ENCODE assay signal across 18 mouse cellular contexts in genomic region chrX:139785764-139786163, GRCm38 (mm10). TPM values are rescaled to one million over a fixed set of nuclear protein-coding genes. Genes with fewer than 3 reads are reported as not detected.
DNase-seq lines count a peak whose midpoint lies in the region; ATAC-seq lines count a peak whose summit lies in the region.
"Had no signal": no experiment of that assay in that cellular context is flagged by ENCODE, and none has a peak within 500 bp of the region (broad histone marks: within the 10 kb centered on the region; RNA-seq: fewer than 3 reads in every experiment).

No protein-coding gene starts in this region.

- intact Hi-C loops in heart, postnatal 14 days (cut with DNase I): no loop called here

- H3K9me3 ChIP-seq in heart, embryonic 13.5 days: no peaks in the 10 kb centered on the region
- H3K9me3 ChIP-seq in heart, embryonic 16.5 days (replicated peaks; ENCODE audit: control insufficient read depth, low read length): no peaks in the 10 kb centered on the region
- H3K9me3 ChIP-seq in forebrain, embryonic 10.5 days: no peaks in the 10 kb centered on the region
- H3K9me3 ChIP-seq: embryonic facial prominence, embryonic 13.5 days; forebrain, embryonic 13.5 days; hindbrain, embryonic 10.5 days; limb, embryonic 15.5 days; neural tube, embryonic 13.5 days had no signal

- peaks cover 4% of the 10 kb centered on the region; the same call in 1 of the 2 replicates for H3K4me1 ChIP-seq in heart, embryonic 13.5 days
- H3K4me1 ChIP-seq in heart, embryonic 16.5 days (ENCODE audit: control insufficient read depth, insufficient read depth, low read length): no peaks in the 10 kb centered on the region
- peaks cover 14% of the 10 kb centered on the region for H3K4me1 ChIP-seq in forebrain, embryonic 10.5 days
- H3K4me1 ChIP-seq: embryonic facial prominence, embryonic 13.5 days; limb, embryonic 15.5 days had no signal

- ATAC-seq in heart, embryonic 13.5 days (ENCODE audit: extremely low read depth, insufficient number of reproducible peaks, low FRiP score, low TSS enrichment): no peak
- ATAC-seq in heart, embryonic 16.5 days (replicated peaks; ENCODE audit: extremely low read depth, insufficient read depth, low FRiP score): peak; percentile 41; the same call in 1 of the 2 replicates
- peak; percentile 21; the same call in 1 of the 2 replicates for ATAC-seq in megakaryocyte progenitor cell, adult 5-6 weeks (replicated peaks; ENCODE audit: poor library complexity)
- ATAC-seq: forebrain, embryonic 13.5 days; Patski had no signal

- no peak for DNase-seq in heart, postnatal 14 days
- DNase-seq in lung, adult 18-20 months: peak; percentile 66 to 84
- no peak for DNase-seq in forebrain, embryonic 10.5 days (ENCODE audit: extremely low spot score, low spot score)
- DNase-seq in cerebellum, adult 8-10 months: no peak
- DNase-seq: adrenal gland, adult 2 months; cerebellum, postnatal 25 days; gastrocnemius, adult 2 months had no signal

- H3K4me3 ChIP-seq in heart, embryonic 13.5 days: no peak overlapping the region
- H3K4me3 ChIP-seq in heart, embryonic 16.5 days (ENCODE audit: low read length): no peak overlapping the region
- no peak overlapping the region for H3K4me3 ChIP-seq in forebrain, embryonic 10.5 days
- H3K4me3 ChIP-seq: embryonic facial prominence, embryonic 13.5 days; forebrain, embryonic 13.5 days; gastrocnemius, adult 2 months; hindbrain, embryonic 10.5 days; limb, embryonic 15.5 days; neural tube, embryonic 13.5 days had no signal

- peak overlapping the region; percentile 8; the same call in 1 of the 2 replicates for H3K27ac ChIP-seq in heart, embryonic 13.5 days (replicated peaks)
- H3K27ac ChIP-seq in heart, embryonic 16.5 days (ENCODE audit: low read length): no peak overlapping the region
- H3K27ac ChIP-seq in forebrain, embryonic 10.5 days: no peak overlapping the region
- H3K27ac ChIP-seq: embryonic facial prominence, embryonic 13.5 days; forebrain, embryonic 13.5 days; gastrocnemius, adult 2 months; hindbrain, embryonic 10.5 days; limb, embryonic 15.5 days; neural tube, embryonic 13.5 days had no signal

- peaks cover 3% of the 10 kb centered on the region; the same call in 1 of the 2 replicates for H3K27me3 ChIP-seq in heart, embryonic 13.5 days (replicated peaks)
- H3K27me3 ChIP-seq in heart, embryonic 16.5 days (ENCODE audit: control insufficient read depth, insufficient read depth, low read length): no peaks in the 10 kb centered on the region
- peaks cover 86% of the 10 kb centered on the region for H3K27me3 ChIP-seq in forebrain, embryonic 10.5 days (ENCODE audit: poor library complexity, severe bottlenecking)
- H3K27me3 ChIP-seq: forebrain, embryonic 13.5 days had no signal

- H3K36me3 ChIP-seq in heart, embryonic 13.5 days: no peaks in the 10 kb centered on the region
- H3K36me3 ChIP-seq in heart, embryonic 16.5 days (ENCODE audit: control insufficient read depth, insufficient read depth): no peaks in the 10 kb centered on the region
- no peaks in the 10 kb centered on the region for H3K36me3 ChIP-seq in forebrain, embryonic 10.5 days (replicated peaks)
- H3K36me3 ChIP-seq: embryonic facial prominence, embryonic 13.5 days; hindbrain, embryonic 10.5 days; limb, embryonic 15.5 days; neural tube, embryonic 13.5 days had no signal

- WGBS in heart, embryonic 13.5 days: 20% methylated on average over 1 of the region's 1 CpGs
- 27% methylated on average over 1 of the region's 1 CpGs for WGBS in heart, embryonic 16.5 days
- 16% methylated on average over 1 of the region's 1 CpGs for WGBS in forebrain, embryonic 10.5 days

- no peak overlapping the region for H3K9ac ChIP-seq in heart, embryonic 13.5 days
- no peak overlapping the region for H3K9ac ChIP-seq in heart, embryonic 16.5 days (ENCODE audit: low read length)
- H3K9ac ChIP-seq: embryonic facial prominence, embryonic 13.5 days; forebrain, embryonic 13.5 days; limb, embryonic 15.5 days; neural tube, embryonic 13.5 days had no signal

- H3K4me2 ChIP-seq in heart, embryonic 13.5 days: no peak overlapping the region
- no peak overlapping the region for H3K4me2 ChIP-seq in heart, embryonic 16.5 days (ENCODE audit: low read depth, low read length)
- H3K4me2 ChIP-seq: embryonic facial prominence, embryonic 13.5 days; forebrain, embryonic 13.5 days; limb, embryonic 15.5 days; neural tube, embryonic 13.5 days had no signal

RNA-seq across cellular contexts. Expression of gene Ripply1, which starts 3.6 kb away (rescaled TPM):
- not detected in 2 replicates for polyA plus RNA-seq in heart, embryonic 13.5 days (2015; fragmentation: Nextera tagmentation; extraction: Ambion mirVana)
- not detected for total RNA-seq in heart, postnatal 14 days (2021)
- polyA plus RNA-seq in heart, embryonic 16.5 days (2015; fragmentation: Nextera tagmentation; extraction: Ambion mirVana): not detected in 2 replicates
- not detected in 2 replicates for total RNA-seq in megakaryocyte progenitor cell, adult 5-6 weeks (2015)
- not detected in 2 replicates for total RNA-seq in megakaryocyte progenitor cell, adult 5-6 weeks (2017)
- 0.24 TPM in 1 of 2 replicates, not detected in the other for polyA plus RNA-seq in forebrain, embryonic 10.5 days (2016; fragmentation: Nextera tagmentation; extraction: Ambion mirVana)
- total RNA-seq: adrenal gland, adult 2 months; gastrocnemius, adult 2 months; left cerebral cortex, adult 18-20 months; midbrain, postnatal 0 days had no signal
- polyA plus RNA-seq: adrenal gland, adult 2 months; embryonic facial prominence, embryonic 13.5 days; forebrain, embryonic 13.5 days; midbrain, postnatal 0 days; neural tube, embryonic 13.5 days had no signal

RNA-seq across cellular contexts. Expression of gene Cldn2, which starts 14.9 kb away (rescaled TPM):
- 0.25 TPM in 1 of 2 replicates, not detected in the other for polyA plus RNA-seq in heart, embryonic 13.5 days (2015; fragmentation: Nextera tagmentation; extraction: Ambion mirVana)
- total RNA-seq in heart, postnatal 14 days (2021): not detected
- 0.35 and 0.58 TPM in 2 replicates for polyA plus RNA-seq in heart, embryonic 16.5 days (2015; fragmentation: Nextera tagmentation; extraction: Ambion mirVana)
- total RNA-seq in megakaryocyte progenitor cell, adult 5-6 weeks (2015): not detected in 2 replicates
- not detected in 2 replicates for total RNA-seq in megakaryocyte progenitor cell, adult 5-6 weeks (2017)
- 0.25 TPM in 1 of 2 replicates, not detected in the other for polyA plus RNA-seq in forebrain, embryonic 10.5 days (2016; fragmentation: Nextera tagmentation; extraction: Ambion mirVana)
- total RNA-seq: gastrocnemius, adult 2 months had no signal
- polyA plus RNA-seq: adrenal gland, adult 2 months; embryonic facial prominence, embryonic 13.5 days had no signal

Comparison
In these comparisons a context has a peak if more than half of its experiments do, and no peak if none do; other contexts are left out.
1. DNase-seq: peak in lung, adult 18-20 months (2 of 2); none in heart, postnatal 14 days (0 of 2), forebrain, embryonic 10.5 days (single experiment) and cerebellum, adult 8-10 months (single experiment).